Mouse (Mus musculus): Measurements from ENCODE around the gene Tfap2a. TPM values are rescaled to one million over a fixed set of nuclear protein-coding genes. Genes with fewer than 3 reads are reported as not detected.

The Tfap2a gene
- 10.1 and 11.3 TPM in 2 replicates for polyA plus RNA-seq (2016; fragmentation: Nextera tagmentation; extraction: Ambion mirVana)

DNA sequence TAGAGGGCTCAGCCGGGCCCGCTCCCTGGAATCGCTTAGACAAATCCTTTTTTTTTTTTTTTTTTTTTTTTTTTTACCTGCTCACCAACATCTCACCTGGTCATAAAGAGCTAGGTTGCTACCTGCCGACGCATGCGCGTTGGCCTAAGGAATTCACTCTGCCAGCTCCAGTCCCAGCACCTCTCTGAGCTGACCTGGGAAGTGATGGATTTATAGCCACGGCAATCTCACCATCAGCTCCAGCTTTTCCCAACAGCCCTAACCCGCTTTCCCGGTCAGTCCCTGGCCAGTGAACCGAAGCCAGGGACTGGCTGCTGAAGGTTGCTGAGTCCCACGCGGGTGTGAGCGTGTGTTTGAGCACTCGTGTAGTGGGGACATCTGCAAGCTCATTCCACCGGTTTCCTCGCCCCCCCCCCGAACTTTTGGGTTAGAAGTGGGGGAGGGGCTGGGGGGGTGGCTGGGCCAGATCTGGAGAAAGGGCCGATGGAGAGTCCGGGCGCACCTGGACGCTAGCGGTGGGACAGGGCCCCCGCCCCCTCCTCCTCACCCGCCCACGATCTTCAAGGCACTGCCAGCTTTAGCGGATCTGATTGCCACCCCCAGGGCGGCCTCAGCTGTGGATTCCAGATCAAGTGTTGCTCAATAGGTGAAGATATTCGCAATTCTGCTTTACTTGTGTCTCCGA is at the start of gene Tfap2a:
Gene Tfap2a, minus strand, starts transcription at position 181 of the 685 bp plus-strand sequence.
- Histone ChIP-seq H3K4me2 (peak within 1 kb of the TSS; percentile 43), H3K36me3 (no peaks in the 10 kb centered on the region), H3K27me3 (peaks cover 99% of the 10 kb centered on the region), H3K4me3 (replicated peaks) (peak within 1 kb of the TSS; percentile 28), H3K4me1 (replicated peaks) (peaks cover 25% of the 10 kb centered on the region), H3K27ac (peak within 1 kb of the TSS; percentile 45; the same call in 1 of the 2 replicates), H3K9me3 (no peaks in the 10 kb centered on the region), H3K9ac (replicated peaks) (0 out of 2 replicates have a peak within 1 kb of the TSS, but pooled peaks have one; percentile 12)
- WGBS = 1% methylated on average over 27 of the region's 30 CpGs
- no peak for ATAC-seq (ENCODE audit: insufficient number of reproducible peaks, insufficient read depth, low FRiP score, low TSS enrichment, low read depth)

DNA sequence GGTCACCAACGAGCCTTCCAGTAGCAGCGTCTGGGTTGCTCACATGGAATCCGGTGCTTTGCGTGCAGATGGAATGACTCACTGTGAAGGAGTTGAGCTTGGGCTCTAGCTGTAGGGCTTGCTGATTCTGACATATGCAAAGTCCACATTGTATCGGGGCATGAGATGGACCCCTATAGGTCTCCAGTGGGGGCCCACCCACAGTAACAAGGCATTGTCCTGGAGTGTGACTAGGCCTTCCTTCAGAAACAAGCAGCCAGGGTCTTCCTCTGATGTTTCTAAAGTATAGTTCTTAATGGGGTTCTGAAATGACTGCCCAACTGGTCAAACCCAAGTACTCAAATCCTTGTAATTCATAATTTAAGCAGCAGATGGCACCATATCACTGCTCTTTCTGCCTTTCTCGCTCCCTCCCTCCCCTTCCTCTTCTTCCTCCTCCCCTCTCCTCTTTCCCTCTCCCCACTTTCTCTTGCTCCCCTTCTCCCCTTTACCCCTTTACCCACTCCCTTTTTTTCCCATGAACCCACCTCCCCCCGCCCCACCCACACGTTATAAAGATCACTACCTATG is 46.1 kb upstream of the Tfap2a start:
- H3K36me3 ChIP-seq = no peaks in the 10 kb centered on the region
- no peak for ATAC-seq (ENCODE audit: insufficient number of reproducible peaks, insufficient read depth, low FRiP score, low TSS enrichment, low read depth)
- no peaks in the 10 kb centered on the region for H3K4me1 ChIP-seq (replicated peaks)
- H3K4me3 ChIP-seq (replicated peaks) = no peak overlapping the region
- no peaks in the 10 kb centered on the region; the same call in 1 of the 2 replicates for H3K27me3 ChIP-seq
- 49% methylated on average over 8 of the region's 8 CpGs for WGBS
- no peaks in the 10 kb centered on the region for H3K9me3 ChIP-seq
- no peak overlapping the region for H3K27ac ChIP-seq
- no peak overlapping the region for H3K9ac ChIP-seq (replicated peaks)
- H3K4me2 ChIP-seq = no peak overlapping the region

DNA sequence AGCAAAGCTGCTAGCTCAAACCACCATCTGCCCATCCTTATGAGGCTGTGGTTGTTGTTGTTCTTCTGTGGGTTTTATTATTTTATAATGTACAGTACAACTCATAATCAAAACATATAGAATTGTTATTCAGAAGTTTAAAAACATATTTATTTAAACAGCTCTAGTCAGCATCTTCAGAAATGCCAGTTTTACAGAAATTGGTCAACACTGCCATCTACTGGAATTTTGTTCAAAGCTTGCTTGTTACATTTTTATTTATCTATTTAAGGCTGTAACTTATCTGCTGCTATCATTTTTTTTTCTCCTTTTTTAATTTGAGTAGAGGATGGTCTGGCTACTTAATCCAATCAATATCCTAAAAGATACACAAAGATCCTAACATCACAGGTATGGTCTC is 19.8 kb upstream of the Tfap2a start:
- H3K27me3 ChIP-seq = no peaks in the 10 kb centered on the region
- no peak overlapping the region for H3K27ac ChIP-seq
- no peaks in the 10 kb centered on the region for H3K4me1 ChIP-seq (replicated peaks)
- no peaks in the 10 kb centered on the region for H3K9me3 ChIP-seq
- H3K36me3 ChIP-seq = no peaks in the 10 kb centered on the region
- no peak overlapping the region for H3K9ac ChIP-seq (replicated peaks)
- H3K4me3 ChIP-seq (replicated peaks) = no peak overlapping the region
- no peak overlapping the region for H3K4me2 ChIP-seq
- ATAC-seq (ENCODE audit: insufficient number of reproducible peaks, insufficient read depth, low FRiP score, low TSS enrichment, low read depth) = no peak

DNA sequence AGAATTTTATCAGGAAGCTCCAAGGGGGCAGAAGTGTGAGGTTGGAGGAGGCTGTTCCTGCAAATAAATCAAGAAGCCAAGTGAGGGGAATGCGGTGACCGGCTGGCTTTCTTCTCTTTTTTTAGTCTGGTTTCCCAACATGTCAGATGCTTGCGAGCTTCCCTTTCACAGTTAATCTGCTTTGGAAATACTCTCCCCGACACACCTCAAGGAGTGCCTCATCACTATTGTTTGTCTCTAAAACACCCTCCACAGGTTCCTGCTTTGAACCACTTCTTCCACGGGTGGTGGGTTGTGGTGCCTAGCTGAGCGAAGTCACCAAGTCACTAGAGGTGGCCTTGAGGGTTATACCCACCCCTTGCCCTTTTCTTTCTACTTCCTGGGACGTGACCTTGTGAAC is 18.2 kb upstream of the Tfap2a start:
- H3K27ac ChIP-seq = no peak overlapping the region
- no peaks in the 10 kb centered on the region for H3K27me3 ChIP-seq
- WGBS = 72% methylated on average over 7 of the region's 7 CpGs
- no peak overlapping the region for H3K9ac ChIP-seq (replicated peaks)
- no peaks in the 10 kb centered on the region for H3K36me3 ChIP-seq
- ATAC-seq (ENCODE audit: insufficient number of reproducible peaks, insufficient read depth, low FRiP score, low TSS enrichment, low read depth) = no peak
- no peaks in the 10 kb centered on the region for H3K4me1 ChIP-seq (replicated peaks)
- no peaks in the 10 kb centered on the region for H3K9me3 ChIP-seq
- no peak overlapping the region for H3K4me2 ChIP-seq
- H3K4me3 ChIP-seq (replicated peaks) = no peak overlapping the region

DNA sequence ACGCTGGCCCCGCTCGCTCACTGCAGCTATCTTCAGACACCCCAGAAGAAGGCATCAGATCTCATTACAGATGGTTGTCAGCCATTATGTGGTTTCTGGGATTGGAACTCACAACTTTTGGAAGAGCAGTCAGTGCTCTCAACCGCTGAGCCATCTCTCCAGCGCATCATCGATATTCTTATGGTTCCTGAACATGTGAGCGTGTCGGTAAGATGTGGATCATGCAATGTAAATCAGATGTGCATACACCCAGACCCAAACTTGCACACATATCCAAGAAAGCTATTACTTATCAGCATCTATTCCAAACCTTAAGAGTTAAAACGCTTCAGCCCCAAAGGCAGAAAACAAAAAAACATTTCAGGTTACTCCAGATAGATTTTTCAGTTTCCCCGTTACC is 15.9 kb upstream of the Tfap2a start:
- H3K9me3 ChIP-seq = no peaks in the 10 kb centered on the region
- H3K36me3 ChIP-seq = no peaks in the 10 kb centered on the region
- no peak for ATAC-seq (ENCODE audit: insufficient number of reproducible peaks, insufficient read depth, low FRiP score, low TSS enrichment, low read depth)
- H3K27ac ChIP-seq = no peak overlapping the region
- H3K4me2 ChIP-seq = no peak overlapping the region
- peaks cover 3% of the 10 kb centered on the region; the same call in 1 of the 2 replicates for H3K27me3 ChIP-seq
- H3K4me1 ChIP-seq (replicated peaks) = no peaks in the 10 kb centered on the region
- WGBS = 91% methylated on average over 10 of the region's 10 CpGs
- H3K9ac ChIP-seq (replicated peaks) = no peak overlapping the region
- no peak overlapping the region for H3K4me3 ChIP-seq (replicated peaks)

DNA sequence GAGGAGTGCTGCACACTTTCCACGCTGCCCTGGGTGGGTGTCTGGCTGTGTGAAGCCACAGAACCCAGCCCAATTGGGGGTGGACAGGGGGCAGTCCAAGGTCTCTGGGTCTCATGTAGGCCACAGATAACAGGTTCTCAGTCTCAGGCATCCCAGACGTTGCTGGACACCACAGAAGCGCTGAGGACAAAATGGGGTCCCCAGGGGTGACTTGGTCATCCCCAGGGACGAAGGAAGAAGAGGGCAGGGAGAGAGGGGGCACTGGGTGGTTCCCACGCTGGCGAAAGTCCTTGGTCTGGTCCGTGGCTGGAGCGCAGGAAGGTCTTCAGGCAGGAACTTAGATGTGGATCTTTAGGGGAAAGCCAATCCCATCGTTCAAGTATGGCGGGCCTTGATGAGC is 13.7 kb upstream of the Tfap2a start:
- Histone ChIP-seq H3K36me3 (no peaks in the 10 kb centered on the region), H3K9ac (replicated peaks) (no peak overlapping the region), H3K27ac (no peak overlapping the region), H3K4me3 (replicated peaks) (no peak overlapping the region), H3K4me1 (replicated peaks) (no peaks in the 10 kb centered on the region), H3K4me2 (no peak overlapping the region), H3K9me3 (no peaks in the 10 kb centered on the region), H3K27me3 (peaks cover 3% of the 10 kb centered on the region; the same call in 1 of the 2 replicates)
- WGBS = 87% methylated on average over 10 of the region's 10 CpGs
- ATAC-seq (ENCODE audit: insufficient number of reproducible peaks, insufficient read depth, low FRiP score, low TSS enrichment, low read depth) = no peak

DNA sequence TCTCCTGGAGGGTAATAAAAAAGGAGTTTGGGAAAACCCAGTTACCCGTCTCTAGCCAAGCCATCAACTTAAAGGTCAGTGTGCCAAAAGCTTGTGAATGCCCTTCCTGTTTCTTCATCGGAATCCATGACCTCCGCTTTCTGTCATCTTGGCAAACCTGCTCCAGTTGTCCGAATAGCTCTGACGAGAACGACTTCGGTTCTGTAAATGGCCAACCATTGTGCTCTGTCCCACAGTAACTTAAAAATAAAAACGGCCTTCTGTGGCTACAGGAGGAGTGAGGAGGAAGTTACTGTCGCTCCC is 11.4 kb upstream of the Tfap2a start:
- peaks cover 4% of the 10 kb centered on the region; the same call in 1 of the 2 replicates for H3K9me3 ChIP-seq
- H3K27ac ChIP-seq = no peak overlapping the region
- H3K4me2 ChIP-seq = peak overlapping the region; percentile 51; the same call in 1 of the 2 replicates
- H3K9ac ChIP-seq (replicated peaks) = no peak overlapping the region
- no peaks in the 10 kb centered on the region for H3K36me3 ChIP-seq
- H3K4me3 ChIP-seq (replicated peaks) = peak overlapping the region; percentile 19
- peaks cover 20% of the 10 kb centered on the region for H3K27me3 ChIP-seq
- no peak for ATAC-seq (ENCODE audit: insufficient number of reproducible peaks, insufficient read depth, low FRiP score, low TSS enrichment, low read depth)
- peaks cover 4% of the 10 kb centered on the region for H3K4me1 ChIP-seq (replicated peaks)
- WGBS = 69% methylated on average over 9 of the region's 9 CpGs

DNA sequence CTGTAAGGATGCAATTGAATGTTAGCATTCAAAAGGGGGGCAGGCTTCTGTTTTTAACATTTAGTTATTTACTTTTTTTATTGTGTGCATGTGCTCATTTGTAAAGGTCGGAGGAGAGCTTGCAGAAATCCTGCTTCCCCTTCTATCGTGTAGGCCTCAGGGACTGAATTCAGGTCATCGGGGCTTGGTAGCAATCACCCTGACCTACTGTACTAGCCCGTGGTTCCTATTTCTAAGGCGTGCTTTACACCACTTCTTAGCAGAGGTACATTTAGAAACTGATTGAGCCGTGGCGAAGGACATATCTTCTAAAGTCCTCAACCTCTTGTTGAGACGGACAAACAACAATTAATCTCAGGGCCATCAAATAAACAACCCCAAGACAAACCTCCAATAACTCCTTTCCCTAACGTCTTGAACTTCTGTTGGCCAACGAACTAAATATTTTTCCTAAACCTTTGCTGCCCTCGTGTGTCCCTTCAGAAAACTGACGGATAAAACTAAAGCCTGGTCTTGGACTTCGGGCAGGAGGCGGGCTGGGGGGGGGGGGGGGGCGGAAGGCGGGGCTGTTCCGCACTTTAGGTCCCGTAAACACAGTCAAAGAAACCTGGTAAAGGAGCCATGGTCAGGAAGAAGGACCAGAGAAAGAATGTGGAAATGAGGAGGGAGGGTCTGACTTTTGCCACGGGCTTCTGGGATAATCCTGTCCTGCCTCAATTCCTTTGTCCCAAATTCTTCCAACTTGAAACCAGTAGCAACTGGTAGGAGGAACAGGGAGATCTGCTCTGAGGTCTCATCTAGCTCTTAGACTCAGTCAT is 10.8 kb upstream of the Tfap2a start:
- 11% methylated on average over 19 of the region's 19 CpGs for WGBS
- Histone ChIP-seq H3K9ac (replicated peaks) (0 out of 2 replicates have a peak overlapping the region, but pooled peaks have one; percentile 18), H3K27ac (no peak overlapping the region), H3K4me2 (peak overlapping the region; percentile 51), H3K9me3 (peaks cover 4% of the 10 kb centered on the region; the same call in 1 of the 2 replicates), H3K4me3 (replicated peaks) (peak overlapping the region; percentile 19), H3K27me3 (peaks cover 26% of the 10 kb centered on the region), H3K36me3 (no peaks in the 10 kb centered on the region), H3K4me1 (replicated peaks) (peaks cover 8% of the 10 kb centered on the region)
- ATAC-seq (ENCODE audit: insufficient number of reproducible peaks, insufficient read depth, low FRiP score, low TSS enrichment, low read depth) = no peak

DNA sequence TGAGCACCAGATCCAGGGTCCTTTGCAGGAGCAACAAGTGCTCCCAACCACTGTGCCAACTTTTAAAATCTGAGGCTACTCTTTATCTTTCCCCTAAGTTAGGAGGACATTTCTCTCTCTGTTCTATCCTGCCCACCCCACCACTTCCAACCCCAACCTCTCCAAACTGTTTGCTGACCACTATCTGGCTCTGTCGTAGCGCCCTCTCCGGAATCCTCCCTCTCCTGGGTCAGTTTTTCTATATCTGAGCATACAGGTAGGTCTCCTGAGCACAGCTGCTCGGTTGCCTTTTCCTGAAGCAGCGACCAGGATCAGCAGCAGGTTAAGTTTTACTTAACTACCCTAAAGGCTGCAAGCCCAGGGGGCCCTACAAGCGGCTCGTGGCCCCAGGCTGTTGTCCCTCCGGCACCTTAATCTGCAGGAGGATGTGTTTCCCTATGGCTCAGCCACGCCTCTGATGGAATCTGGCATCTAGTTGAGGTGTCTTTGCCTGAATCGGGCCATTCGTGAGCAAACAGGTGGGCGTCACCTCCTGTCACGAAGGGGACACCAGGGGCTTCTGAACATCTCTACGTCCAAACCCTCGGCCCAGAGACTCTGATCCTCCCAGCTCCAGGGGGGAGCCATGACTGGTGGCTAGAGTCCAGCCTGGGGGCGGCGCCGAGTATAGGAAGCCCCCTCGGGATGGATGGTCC is 6.1 kb upstream of the Tfap2a start:
- WGBS = 1% methylated on average over 19 of the region's 19 CpGs
- Histone ChIP-seq H3K27ac (no peak overlapping the region), H3K4me2 (peak overlapping the region; percentile 52), H3K9ac (replicated peaks) (peak overlapping the region; percentile 19; the same call in 1 of the 2 replicates), H3K27me3 (peaks cover 70% of the 10 kb centered on the region), H3K4me1 (replicated peaks) (peaks cover 8% of the 10 kb centered on the region), H3K36me3 (no peaks in the 10 kb centered on the region), H3K9me3 (peaks cover 4% of the 10 kb centered on the region; the same call in 1 of the 2 replicates), H3K4me3 (replicated peaks) (peak overlapping the region; percentile 32)
- no peak for ATAC-seq (ENCODE audit: insufficient number of reproducible peaks, insufficient read depth, low FRiP score, low TSS enrichment, low read depth)

DNA sequence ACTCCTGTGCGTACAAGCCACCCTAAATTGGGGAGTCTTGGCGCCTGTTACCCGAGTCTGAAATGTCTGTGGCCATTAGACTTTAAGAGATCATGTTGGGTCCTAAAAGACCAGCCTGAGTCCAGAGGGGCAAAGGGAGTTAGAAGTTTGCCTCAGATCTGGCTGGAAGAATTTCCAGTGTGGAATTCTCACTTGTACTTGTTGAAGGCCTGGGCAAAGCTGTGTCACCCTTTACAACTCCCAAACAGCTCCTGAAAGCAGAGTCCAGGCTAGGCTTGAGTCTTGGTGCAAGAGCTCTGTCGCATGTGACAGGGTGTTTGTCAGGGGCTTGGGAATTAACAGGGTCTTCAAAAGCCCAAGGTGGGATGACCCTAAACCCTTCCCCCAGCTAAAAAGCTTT is 5.0 kb upstream of the Tfap2a start:
- WGBS = 12% methylated on average over 4 of the region's 4 CpGs
- Histone ChIP-seq H3K27ac (no peak overlapping the region), H3K9ac (replicated peaks) (no peak overlapping the region), H3K36me3 (no peaks in the 10 kb centered on the region), H3K4me2 (no peak overlapping the region), H3K27me3 (peaks cover 81% of the 10 kb centered on the region), H3K4me1 (replicated peaks) (peaks cover 15% of the 10 kb centered on the region), H3K4me3 (replicated peaks) (no peak overlapping the region), H3K9me3 (peaks cover 4% of the 10 kb centered on the region; the same call in 1 of the 2 replicates)
- no peak for ATAC-seq (ENCODE audit: insufficient number of reproducible peaks, insufficient read depth, low FRiP score, low TSS enrichment, low read depth)
